Mouse (Mus musculus) heart, adult 2 months (tissue): ENCODE results near the gene Ncor2. TPM values are rescaled to one million over a fixed set of nuclear protein-coding genes. Genes with fewer than 3 reads are reported as not detected.

Experiments
- DNase-seq, 2 experiments: peaks; one replicate each; pipeline ENCODE4 v3.0.0; 2021
- H3K27ac ChIP-seq: fragments of 200-600 bp; 2 replicates; pipeline ENCODE4 v1.8.1; 2022
- H3K27me3 ChIP-seq: fragments of 200-500 bp; 2 replicates; pipeline ENCODE4 v1.6.1; 2012; ENCODE audit warnings: mild to moderate bottlenecking, low read length, inconsistent platforms, mixed read lengths; ENCODE audit not compliant: control insufficient read depth, insufficient read depth
- H3K36me3 ChIP-seq: fragments of 200-500 bp; 2 replicates; pipeline ENCODE4 v1.6.1; 2012; ENCODE audit warnings: low read length, inconsistent platforms; ENCODE audit not compliant: control insufficient read depth, insufficient read depth
- H3K4me1 ChIP-seq: fragments of 200-500 bp; 2 replicates; pipeline ENCODE4 v1.6.1; 2011; ENCODE audit warnings: low read length; ENCODE audit not compliant: control insufficient read depth, insufficient read depth
- H3K4me3 ChIP-seq: fragments of 200-600 bp; 2 replicates; pipeline ENCODE4 v1.8.1; 2022
- H3K79me2 ChIP-seq: fragments of 200-500 bp; replicated peaks from 2 replicates; pipeline ENCODE4 v1.6.1; 2012; ENCODE audit warnings: mild to moderate bottlenecking, inconsistent platforms, low read length, moderate library complexity, mixed read lengths; ENCODE audit not compliant: control insufficient read depth, insufficient read depth
- H3K9ac ChIP-seq: fragments of 200-500 bp; 2 replicates; pipeline ENCODE4 v1.6.1; 2012; ENCODE audit warnings: low read depth, mild to moderate bottlenecking, control low read depth, inconsistent platforms, low read length, mixed read lengths
- CTCF ChIP-seq: fragments of 200-600 bp; IDR thresholded peaks from 2 replicates; pipeline ENCODE4 v1.8.1; 2022; ENCODE audit warnings: antibody characterized with exemption, mild to moderate bottlenecking, moderate library complexity
- EP300 ChIP-seq: fragments of 200-500 bp; IDR thresholded peaks from 2 replicates; pipeline ENCODE4 v1.6.1; 2011; ENCODE audit warnings: low read depth, low read length, control low read depth; ENCODE audit not compliant: insufficient read depth
- POLR2A ChIP-seq: fragments of 200-500 bp; IDR thresholded peaks from 2 replicates; pipeline ENCODE4 v1.6.1; 2011; ENCODE audit warnings: mild to moderate bottlenecking, low read depth, low read length, control low read depth; ENCODE audit not compliant: insufficient read depth
- WGBS: fragments of 180-500 bp; shearing (Covaris S2); methylation state at CpG from one replicate; pipeline ENCODE4 v1.1.7; 2018; 5-methylcytosine and 5-hydroxymethylcytosine counted together
- intact Hi-C: fragments of 180-260 bp; cut with DNase I; formaldehyde crosslinking; loops from one replicate; pipeline ENCODE4 v1.15.1; 2025
- polyA plus RNA-seq: library from polyadenylated mRNA; depleted of rRNA; stranded (reverse); fragments of >200 nt; gene quantifications from 2 replicates; pipeline ENCODE4 v1.2.3, GENCODE M21; 2012
- total RNA-seq, 2 experiments: library from RNA; stranded (reverse); gene quantifications; 2 replicates each; pipeline ENCODE4 v1.2.3; 2021

Ncor2 gene
- total and polyA plus RNA-seq, 3 experiments: 39.1 to 77.5 (median 73.5) TPM

GRCm38 (mm10) chr5:125149142-125149541, 29.9 kb downstream of the Ncor2 start:
- no peaks in the 10 kb centered on the region for H3K27me3 ChIP-seq
- H3K4me1 ChIP-seq: peaks cover 35% of the 10 kb centered on the region
- no peak for TF ChIP-seq POLR2A
- peak; percentile 36; the same call in 1 of the 2 replicates for TF ChIP-seq CTCF
- WGBS: 46% methylated on average over 17 of the region's 17 CpGs
- peak overlapping the region; percentile 62 for H3K27ac ChIP-seq
- peaks cover 10% of the 10 kb centered on the region for H3K79me2 ChIP-seq
- peak; percentile 58 to 67 for DNase-seq
- no peak overlapping the region for H3K4me3 ChIP-seq
- no peak overlapping the region for H3K9ac ChIP-seq
- intact Hi-C loops: no loop called here
- H3K36me3 ChIP-seq: no peaks in the 10 kb centered on the region

DNA sequence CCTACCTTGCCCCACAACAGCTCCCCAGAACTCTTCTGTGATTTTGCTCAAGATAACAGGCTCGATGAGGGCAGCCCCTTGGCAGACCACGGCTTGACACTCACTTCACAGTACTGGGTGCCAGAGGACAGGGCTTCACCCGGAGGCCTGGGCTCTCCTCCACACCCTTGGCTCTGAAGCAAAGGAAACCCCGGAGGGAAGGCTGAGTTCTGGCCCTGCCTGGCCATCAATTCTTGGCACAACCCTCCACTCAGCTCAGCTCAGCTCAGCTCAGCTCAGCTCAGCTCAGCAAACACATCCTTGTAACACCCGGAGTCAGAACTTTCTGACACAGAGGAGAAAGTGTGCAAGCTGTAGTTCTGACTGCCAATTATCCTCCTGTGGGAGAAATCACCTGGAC, 30.3 kb downstream of the Ncor2 start:
- H3K36me3 ChIP-seq: no peaks in the 10 kb centered on the region
- intact Hi-C loops: no loop called here
- H3K27me3 ChIP-seq: no peaks in the 10 kb centered on the region
- DNase-seq: peak; percentile 71 to 83
- no peak overlapping the region for H3K4me3 ChIP-seq
- no peak overlapping the region for H3K9ac ChIP-seq
- TF ChIP-seq CTCF (no peak), POLR2A (no peak), EP300 (no peak)
- peak overlapping the region; percentile 62 for H3K27ac ChIP-seq
- peaks cover 36% of the 10 kb centered on the region for H3K4me1 ChIP-seq
- WGBS: 2% methylated on average over 5 of the region's 5 CpGs
- peaks cover 10% of the 10 kb centered on the region for H3K79me2 ChIP-seq

DNA sequence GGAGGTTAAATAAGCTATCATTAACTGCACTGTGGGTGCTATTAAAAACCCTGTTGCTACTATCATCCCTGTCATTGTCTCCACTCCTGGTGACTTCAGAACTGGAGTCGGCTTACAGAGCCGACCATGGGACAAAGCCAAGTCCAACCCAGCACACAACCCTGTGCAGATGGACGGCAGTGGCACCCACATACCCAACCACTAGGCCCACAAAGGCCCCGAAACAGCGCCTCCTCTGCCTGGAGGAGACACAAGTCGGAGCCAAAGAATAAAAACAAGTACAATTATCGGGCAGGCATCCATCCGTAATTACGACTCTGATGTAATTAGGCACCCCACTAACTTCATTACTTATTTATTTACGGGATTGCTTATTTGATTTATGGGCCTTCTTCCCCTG, 30.8 kb downstream of the Ncor2 start:
- Histone ChIP-seq H3K36me3 (no peaks in the 10 kb centered on the region), H3K9ac (no peak overlapping the region), H3K4me3 (no peak overlapping the region), H3K4me1 (peaks cover 40% of the 10 kb centered on the region), H3K79me2 (peaks cover 10% of the 10 kb centered on the region), H3K27ac (peak overlapping the region; percentile 62), H3K27me3 (no peaks in the 10 kb centered on the region)
- intact Hi-C loops: no loop called here
- TF ChIP-seq CTCF (peak; percentile 30), POLR2A (no peak)
- DNase-seq: no peak
- WGBS: 58% methylated on average over 10 of the region's 10 CpGs

DNA sequence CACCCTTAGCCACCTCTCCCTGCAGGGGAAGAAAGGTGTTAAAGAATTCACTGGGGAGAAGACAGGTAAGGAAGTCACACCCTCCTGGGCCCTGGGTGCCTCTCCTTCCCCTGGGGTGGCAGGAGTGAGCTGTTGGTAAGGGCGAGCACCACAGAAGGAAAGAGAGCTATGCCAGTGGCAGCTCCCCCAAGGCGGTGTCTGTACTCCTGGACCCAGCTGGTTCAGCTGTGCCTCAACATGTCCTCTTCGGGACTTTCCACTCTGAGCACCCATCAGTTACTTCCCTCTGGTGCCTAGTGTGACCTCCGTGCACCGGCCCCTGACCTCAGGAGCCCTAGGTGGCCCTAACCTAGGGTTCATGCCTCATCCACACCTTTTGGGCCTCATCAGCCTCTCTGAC, 31.9 kb downstream of the Ncor2 start:
- H3K27ac ChIP-seq: no peak overlapping the region
- intact Hi-C loops: no loop called here
- H3K4me1 ChIP-seq: peaks cover 42% of the 10 kb centered on the region
- no peaks in the 10 kb centered on the region for H3K27me3 ChIP-seq
- no peak overlapping the region for H3K4me3 ChIP-seq
- DNase-seq: no peak
- no peaks in the 10 kb centered on the region for H3K36me3 ChIP-seq
- TF ChIP-seq EP300: no peak
- no peak for TF ChIP-seq CTCF
- no peak for TF ChIP-seq POLR2A
- H3K9ac ChIP-seq: no peak overlapping the region
- H3K79me2 ChIP-seq: peaks cover 10% of the 10 kb centered on the region
- 81% methylated on average over 5 of the region's 5 CpGs for WGBS

- intact Hi-C loops: no loop called here
- Histone ChIP-seq H3K27me3 (no peaks in the 10 kb centered on the region), H3K27ac (no peak overlapping the region), H3K4me3 (no peak overlapping the region), H3K79me2 (peaks cover 16% of the 10 kb centered on the region), H3K4me1 (peaks cover 36% of the 10 kb centered on the region), H3K36me3 (no peaks in the 10 kb centered on the region), H3K9ac (no peak overlapping the region)
- WGBS: 72% methylated on average over 12 of the region's 12 CpGs
- no peak for TF ChIP-seq POLR2A
- TF ChIP-seq EP300: no peak
- no peak for TF ChIP-seq CTCF
- DNase-seq: no peak
Measured at GRCm38 (mm10) chr5:125143114-125143872, 35.7 kb downstream of the Ncor2 start.

GRCm38 (mm10) chr5:125141916-125142315, 37.1 kb downstream of the Ncor2 start:
- DNase-seq: no peak
- no peaks in the 10 kb centered on the region for H3K36me3 ChIP-seq
- peak overlapping the region; percentile 98 for H3K27ac ChIP-seq
- peaks cover 40% of the 10 kb centered on the region for H3K4me1 ChIP-seq
- no peak overlapping the region for H3K4me3 ChIP-seq
- WGBS: 23% methylated on average over 5 of the region's 5 CpGs
- no peaks in the 10 kb centered on the region for H3K27me3 ChIP-seq
- H3K9ac ChIP-seq: 0 out of 2 replicates have a peak overlapping the region, but pooled peaks have one; percentile 1
- peaks cover 13% of the 10 kb centered on the region for H3K79me2 ChIP-seq
- TF ChIP-seq CTCF (0 out of 2 replicates have a peak, but pooled peaks have one; percentile 15), POLR2A (no peak), EP300 (no peak)
- intact Hi-C loops: loop anchor here (1.0 to 2.0 kb wide), 2 partner anchors 17 to 36 kb away; no protein-coding TSS in a partner anchor
